Mouse (Mus musculus): ENCODE results near the gene Zfp961. TPM values are rescaled to one million over a fixed set of nuclear protein-coding genes. Genes with fewer than 3 reads are reported as not detected.

The Zfp961 gene
- total RNA-seq, 1 experiment, result 79.0 TPM

GRCm38 (mm10) chr8:71971945-71972344 lies 21.1 kb downstream of the Zfp961 start:
- DNase-seq (ENCODE audit: low read depth, low spot score), result no peak
- H3K9me3 ChIP-seq (ENCODE audit: control insufficient read depth, insufficient read depth, low read depth, low read length), result no peaks in the 10 kb centered on the region
- peaks cover 17% of the 10 kb centered on the region for H3K36me3 ChIP-seq (ENCODE audit: control insufficient read depth, insufficient read depth, low read length, poor library complexity, severe bottlenecking)
- in situ Hi-C loops (cut with MboI; ENCODE audit: low sequenced_read_pairs in 2 of 2, unreplicated experiment in 2 of 2), result no loop called here
- TF ChIP-seq CHD2 (IDR thresholded peaks at IDR 0.05; ENCODE audit: low read depth, low read length) (no peak), ZC3H11A (IDR thresholded peaks at IDR 0.05; ENCODE audit: borderline replicate concordance, low read depth, low read length) (no peak), MAFK (IDR thresholded peaks at IDR 0.05; ENCODE audit: insufficient read depth, low read depth, low read length) (no peak), ZNF384 (IDR thresholded peaks at IDR 0.05; ENCODE audit: low read depth, low read length) (no peak), HCFC1 (IDR thresholded peaks at IDR 0.05; ENCODE audit: borderline replicate concordance, insufficient read depth, low read length) (no peak)
- no peak overlapping the region for H3K9ac ChIP-seq (ENCODE audit: insufficient read depth, low read depth, low read length, poor library complexity, severe bottlenecking)
- H3K4me1 ChIP-seq (ENCODE audit: control insufficient read depth in 2 of 2, insufficient read depth in 2 of 2, low read length in 2 of 2, poor library complexity in 1 of 2), result no peaks in the 10 kb centered on the region
- H3K4me3 ChIP-seq (ENCODE audit: insufficient read depth in 1 of 2, low read depth in 1 of 2, low read length in 2 of 2, poor library complexity in 1 of 2, severe bottlenecking in 1 of 2), result no peak overlapping the region
- H3K27ac ChIP-seq (ENCODE audit: insufficient read depth, low read depth, low read length, poor library complexity, severe bottlenecking), result no peak overlapping the region

GRCm38 (mm10) chr8:71974211-71974610 lies 23.4 kb downstream of the Zfp961 start:
- no peaks in the 10 kb centered on the region for H3K9me3 ChIP-seq (ENCODE audit: control insufficient read depth, insufficient read depth, low read depth, low read length)
- H3K36me3 ChIP-seq (ENCODE audit: control insufficient read depth, insufficient read depth, low read length, poor library complexity, severe bottlenecking), result peaks cover 3% of the 10 kb centered on the region; the same call in 1 of the 2 replicates
- H3K4me3 ChIP-seq (ENCODE audit: insufficient read depth in 1 of 2, low read depth in 1 of 2, low read length in 2 of 2, poor library complexity in 1 of 2, severe bottlenecking in 1 of 2), result no peak overlapping the region
- no peak overlapping the region for H3K9ac ChIP-seq (ENCODE audit: insufficient read depth, low read depth, low read length, poor library complexity, severe bottlenecking)
- TF ChIP-seq ZNF384 (IDR thresholded peaks at IDR 0.05; ENCODE audit: low read depth, low read length) (no peak), HCFC1 (IDR thresholded peaks at IDR 0.05; ENCODE audit: borderline replicate concordance, insufficient read depth, low read length) (no peak), ZC3H11A (IDR thresholded peaks at IDR 0.05; ENCODE audit: borderline replicate concordance, low read depth, low read length) (no peak), CHD2 (IDR thresholded peaks at IDR 0.05; ENCODE audit: low read depth, low read length) (no peak), MAFK (IDR thresholded peaks at IDR 0.05; ENCODE audit: insufficient read depth, low read depth, low read length) (no peak)
- DNase-seq (ENCODE audit: low read depth, low spot score), result no peak
- in situ Hi-C loops (cut with MboI; ENCODE audit: low sequenced_read_pairs in 2 of 2, unreplicated experiment in 2 of 2), result no loop called here
- H3K27ac ChIP-seq (ENCODE audit: insufficient read depth, low read depth, low read length, poor library complexity, severe bottlenecking), result no peak overlapping the region
- no peaks in the 10 kb centered on the region for H3K4me1 ChIP-seq (ENCODE audit: control insufficient read depth in 2 of 2, insufficient read depth in 2 of 2, low read length in 2 of 2, poor library complexity in 1 of 2)

GRCm38 (mm10) chr8:71981032-71981431 lies 30.2 kb downstream of the Zfp961 start:
- Histone ChIP-seq H3K9ac (ENCODE audit: insufficient read depth, low read depth, low read length, poor library complexity, severe bottlenecking) (no peak overlapping the region), H3K27ac (ENCODE audit: insufficient read depth, low read depth, low read length, poor library complexity, severe bottlenecking) (no peak overlapping the region), H3K9me3 (ENCODE audit: control insufficient read depth, insufficient read depth, low read depth, low read length) (no peaks in the 10 kb centered on the region), H3K36me3 (ENCODE audit: control insufficient read depth, insufficient read depth, low read length, poor library complexity, severe bottlenecking) (no peaks in the 10 kb centered on the region), H3K4me1 (ENCODE audit: control insufficient read depth in 2 of 2, insufficient read depth in 2 of 2, low read length in 2 of 2, poor library complexity in 1 of 2) (no peaks in the 10 kb centered on the region), H3K4me3 (ENCODE audit: insufficient read depth in 1 of 2, low read depth in 1 of 2, low read length in 2 of 2, poor library complexity in 1 of 2, severe bottlenecking in 1 of 2) (no peak overlapping the region)
- TF ChIP-seq MAFK (IDR thresholded peaks at IDR 0.05; ENCODE audit: insufficient read depth, low read depth, low read length) (no peak), ZNF384 (IDR thresholded peaks at IDR 0.05; ENCODE audit: low read depth, low read length) (no peak), HCFC1 (IDR thresholded peaks at IDR 0.05; ENCODE audit: borderline replicate concordance, insufficient read depth, low read length) (no peak), CHD2 (IDR thresholded peaks at IDR 0.05; ENCODE audit: low read depth, low read length) (no peak), ZC3H11A (IDR thresholded peaks at IDR 0.05; ENCODE audit: borderline replicate concordance, low read depth, low read length) (no peak)
- in situ Hi-C loops (cut with MboI; ENCODE audit: low sequenced_read_pairs in 2 of 2, unreplicated experiment in 2 of 2), result loop anchor here in 1 of 2 experiments (25.0 kb wide), 1 partner anchor 844 kb away; no protein-coding TSS in a partner anchor
- DNase-seq (ENCODE audit: low read depth, low spot score), result no peak

DNA sequence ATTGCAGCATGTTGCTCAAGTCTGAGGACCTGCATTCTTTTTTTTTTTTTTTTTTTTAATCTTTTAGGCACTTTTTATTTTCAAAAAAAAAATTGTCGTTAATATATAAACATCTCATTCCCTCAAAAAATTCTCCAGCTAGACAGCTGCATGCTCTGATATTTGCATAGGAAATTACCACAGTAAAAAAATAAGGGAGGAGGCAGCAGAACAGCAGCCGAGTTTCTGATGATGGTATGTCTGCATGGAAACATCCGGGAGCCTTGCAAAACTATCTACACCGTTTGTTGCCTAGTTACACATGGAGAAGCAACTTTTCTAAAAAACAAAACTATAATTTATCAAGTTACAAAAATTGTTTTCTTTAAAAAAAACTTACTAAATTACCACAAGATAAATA lies 30.6 kb downstream of the Zfp961 start:
- H3K9ac ChIP-seq (ENCODE audit: insufficient read depth, low read depth, low read length, poor library complexity, severe bottlenecking), result no peak overlapping the region
- no peaks in the 10 kb centered on the region for H3K4me1 ChIP-seq (ENCODE audit: control insufficient read depth in 2 of 2, insufficient read depth in 2 of 2, low read length in 2 of 2, poor library complexity in 1 of 2)
- DNase-seq (ENCODE audit: low read depth, low spot score), result no peak
- no peaks in the 10 kb centered on the region for H3K36me3 ChIP-seq (ENCODE audit: control insufficient read depth, insufficient read depth, low read length, poor library complexity, severe bottlenecking)
- H3K27ac ChIP-seq (ENCODE audit: insufficient read depth, low read depth, low read length, poor library complexity, severe bottlenecking), result no peak overlapping the region
- H3K9me3 ChIP-seq (ENCODE audit: control insufficient read depth, insufficient read depth, low read depth, low read length), result no peaks in the 10 kb centered on the region
- TF ChIP-seq HCFC1 (IDR thresholded peaks at IDR 0.05; ENCODE audit: borderline replicate concordance, insufficient read depth, low read length) (no peak), ZNF384 (IDR thresholded peaks at IDR 0.05; ENCODE audit: low read depth, low read length) (no peak), CHD2 (IDR thresholded peaks at IDR 0.05; ENCODE audit: low read depth, low read length) (no peak), ZC3H11A (IDR thresholded peaks at IDR 0.05; ENCODE audit: borderline replicate concordance, low read depth, low read length) (no peak), MAFK (IDR thresholded peaks at IDR 0.05; ENCODE audit: insufficient read depth, low read depth, low read length) (no peak)
- in situ Hi-C loops (cut with MboI; ENCODE audit: low sequenced_read_pairs in 2 of 2, unreplicated experiment in 2 of 2), result loop anchor here in 1 of 2 experiments (25.0 kb wide), 1 partner anchor 844 kb away; no protein-coding TSS in a partner anchor
- H3K4me3 ChIP-seq (ENCODE audit: insufficient read depth in 1 of 2, low read depth in 1 of 2, low read length in 2 of 2, poor library complexity in 1 of 2, severe bottlenecking in 1 of 2), result no peak overlapping the region
